Mouse (Mus musculus): Measurements from ENCODE around the gene Tm9sf4. TPM values are rescaled to one million over a fixed set of nuclear protein-coding genes. Genes with fewer than 3 reads are reported as not detected.

Tm9sf4 gene
- total and polyA plus RNA-seq, 2 experiments from 2014 or later: 61.4 to 80.0 TPM

DNA sequence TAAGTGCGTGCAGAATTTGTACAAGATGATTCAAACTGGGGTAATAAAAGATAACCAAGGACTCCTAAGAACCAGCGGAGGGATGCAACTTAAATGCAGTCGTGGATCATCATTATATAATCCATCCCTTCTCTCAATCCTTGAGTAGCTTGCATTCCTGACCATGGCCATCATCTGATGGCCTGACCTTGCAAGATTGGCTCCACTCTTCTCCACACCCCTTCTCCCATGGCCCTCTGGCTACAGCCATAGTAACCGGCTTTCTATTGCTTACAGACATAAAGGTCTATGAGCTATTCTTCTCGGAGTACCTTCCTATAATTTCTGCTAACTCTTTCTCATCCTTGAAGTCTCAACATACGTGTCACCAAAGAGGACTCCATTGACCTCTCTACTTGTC, 81.1 kb downstream of the Tm9sf4 start:
- Histone ChIP-seq H3K36me3 (ENCODE audit: insufficient read depth, low read length) (no peaks in the 10 kb centered on the region), H3K4me2 (ENCODE audit: low read depth, low read length) (peak overlapping the region; percentile 94), H3K9me3 (ENCODE audit: low read length) (no peaks in the 10 kb centered on the region), H3K4me3 (ENCODE audit: low read length) (peak overlapping the region; percentile 94), H3K27ac (0 out of 2 replicates have a peak overlapping the region, but pooled peaks have one; percentile 86), H3K27me3 (ENCODE audit: insufficient read depth, low read length) (no peaks in the 10 kb centered on the region), H3K9ac (replicated peaks; ENCODE audit: low read length) (peak overlapping the region; percentile 95; the same call in 1 of the 2 replicates), H3K4me1 (ENCODE audit: insufficient read depth, low read length) (peaks cover 20% of the 10 kb centered on the region)
- 66% methylated on average over 6 of the region's 6 CpGs for WGBS
- no peak for TF ChIP-seq CTCF (IDR thresholded peaks at IDR 0.05; ENCODE audit: low read depth)
- ATAC-seq: no peak
- no peak for DNase-seq (ENCODE audit: low spot score)

DNA sequence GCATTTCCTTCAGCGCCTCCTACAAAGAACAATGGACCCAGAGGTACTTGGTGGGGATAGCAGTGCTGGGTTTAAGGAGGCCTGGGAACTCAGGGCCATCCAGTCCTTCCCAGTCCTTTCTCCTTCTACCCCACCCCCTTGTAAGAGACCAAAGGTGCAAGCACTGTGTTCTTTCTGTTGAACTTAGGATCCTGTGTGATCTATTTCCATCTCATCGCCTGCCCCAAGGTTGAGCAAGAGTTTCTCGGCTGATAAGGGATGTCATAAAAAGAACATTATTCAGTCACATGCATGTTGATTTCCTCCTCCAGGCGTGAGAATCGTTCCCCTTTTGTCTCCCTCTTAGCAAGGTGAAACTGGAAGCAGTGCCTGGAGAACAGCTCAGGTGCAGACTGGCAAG, 88.6 kb downstream of the Tm9sf4 start:
- H3K9me3 ChIP-seq (ENCODE audit: low read length): no peaks in the 10 kb centered on the region
- peak overlapping the region; percentile 20; the same call in 1 of the 2 replicates for H3K27ac ChIP-seq
- DNase-seq (ENCODE audit: low spot score) (no peak), ATAC-seq (no peak)
- H3K4me3 ChIP-seq (ENCODE audit: low read length): no peak overlapping the region
- WGBS: 90% methylated on average over 5 of the region's 5 CpGs
- no peak overlapping the region for H3K4me2 ChIP-seq (ENCODE audit: low read depth, low read length)
- H3K4me1 ChIP-seq (ENCODE audit: insufficient read depth, low read length): no peaks in the 10 kb centered on the region
- H3K36me3 ChIP-seq (ENCODE audit: insufficient read depth, low read length): peaks cover 18% of the 10 kb centered on the region
- no peaks in the 10 kb centered on the region for H3K27me3 ChIP-seq (ENCODE audit: insufficient read depth, low read length)
- no peak overlapping the region for H3K9ac ChIP-seq (replicated peaks; ENCODE audit: low read length)
- no peak for TF ChIP-seq CTCF (IDR thresholded peaks at IDR 0.05; ENCODE audit: low read depth)

DNA sequence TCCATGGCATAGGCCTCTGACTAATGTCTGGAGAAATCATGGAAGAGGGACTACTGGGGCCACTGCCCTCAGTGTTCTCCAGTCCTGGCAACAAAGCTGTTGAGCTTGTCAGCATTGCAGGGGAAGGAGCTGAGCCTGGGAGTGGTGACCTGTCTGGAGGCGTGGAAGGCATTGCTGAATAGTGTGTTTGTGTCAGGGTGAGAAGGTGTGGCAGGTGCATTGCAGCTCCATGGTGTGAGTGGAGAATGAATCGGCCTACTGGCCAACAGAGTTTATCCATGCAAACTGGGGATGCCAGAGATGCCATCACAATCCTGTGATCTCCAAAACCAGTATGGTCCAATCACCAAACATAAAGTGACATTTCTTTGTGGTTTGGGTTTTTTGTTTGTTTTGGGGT, 95.5 kb downstream of the Tm9sf4 start:
- H3K27me3 ChIP-seq (ENCODE audit: insufficient read depth, low read length): no peaks in the 10 kb centered on the region
- H3K4me3 ChIP-seq (ENCODE audit: low read length): no peak overlapping the region
- peaks cover 7% of the 10 kb centered on the region; the same call in 1 of the 2 replicates for H3K36me3 ChIP-seq (ENCODE audit: insufficient read depth, low read length)
- no peaks in the 10 kb centered on the region for H3K4me1 ChIP-seq (ENCODE audit: insufficient read depth, low read length)
- no peaks in the 10 kb centered on the region for H3K9me3 ChIP-seq (ENCODE audit: low read length)
- DNase-seq (ENCODE audit: low spot score): no peak
- no peak for TF ChIP-seq CTCF (IDR thresholded peaks at IDR 0.05; ENCODE audit: low read depth)
- no peak overlapping the region for H3K4me2 ChIP-seq (ENCODE audit: low read depth, low read length)
- H3K9ac ChIP-seq (replicated peaks; ENCODE audit: low read length): no peak overlapping the region
- no peak overlapping the region for H3K27ac ChIP-seq
- ATAC-seq: no peak
- whole genome bisulfite sequencing: 95% methylated on average over 2 of the region's 2 CpGs

DNA sequence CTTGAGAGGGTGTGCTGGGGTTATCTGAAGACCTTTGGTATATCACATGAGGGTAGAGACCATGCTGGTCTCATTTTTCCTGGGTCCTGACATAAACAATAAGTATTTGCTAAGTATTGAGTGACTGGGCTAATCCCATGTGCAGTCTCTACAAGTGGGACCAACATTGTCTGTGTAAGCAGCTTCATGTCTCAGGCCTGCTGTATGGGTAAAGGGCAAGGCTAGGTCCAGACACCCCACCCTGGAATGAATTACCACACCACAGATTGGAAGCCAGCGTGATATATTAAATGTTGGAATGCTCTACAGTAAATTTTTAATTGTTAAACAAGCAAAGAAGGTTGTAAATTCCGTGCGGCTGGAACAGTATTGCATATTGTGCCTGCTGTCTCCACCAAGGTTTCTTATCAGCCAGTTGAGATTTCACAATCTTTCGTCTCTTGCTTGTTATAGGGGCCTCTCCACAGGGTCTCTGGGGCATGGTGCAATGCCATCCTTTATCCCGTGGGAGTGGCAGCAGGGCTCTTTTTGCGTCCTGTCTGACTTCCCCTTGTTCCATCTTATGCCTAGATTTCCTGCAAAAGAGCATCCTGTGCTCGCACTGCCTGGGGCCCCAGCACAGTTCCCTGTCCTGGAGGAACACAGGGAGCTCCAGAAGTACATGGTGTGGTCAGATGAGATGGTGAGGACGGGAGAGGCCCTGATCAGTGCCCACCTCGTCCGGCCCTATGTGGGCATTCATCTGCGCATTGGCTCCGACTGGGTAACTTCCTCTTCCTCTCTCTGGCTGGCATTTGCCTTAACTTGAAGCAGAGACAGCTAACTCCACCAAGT, 98.1 kb downstream of the Tm9sf4 start:
- H3K4me1 ChIP-seq (ENCODE audit: insufficient read depth, low read length): no peaks in the 10 kb centered on the region
- no peak for DNase-seq (ENCODE audit: low spot score)
- H3K36me3 ChIP-seq (ENCODE audit: insufficient read depth, low read length): peaks cover 7% of the 10 kb centered on the region; the same call in 1 of the 2 replicates
- no peaks in the 10 kb centered on the region for H3K9me3 ChIP-seq (ENCODE audit: low read length)
- H3K9ac ChIP-seq (replicated peaks; ENCODE audit: low read length): no peak overlapping the region
- 87% methylated on average over 12 of the region's 12 CpGs for WGBS
- ATAC-seq: no peak
- H3K4me2 ChIP-seq (ENCODE audit: low read depth, low read length): no peak overlapping the region
- H3K27ac ChIP-seq: no peak overlapping the region
- no peak overlapping the region for H3K4me3 ChIP-seq (ENCODE audit: low read length)
- no peak for TF ChIP-seq CTCF (IDR thresholded peaks at IDR 0.05; ENCODE audit: low read depth)
- no peaks in the 10 kb centered on the region for H3K27me3 ChIP-seq (ENCODE audit: insufficient read depth, low read length)

Other genes with a start within 250 kb of the Tm9sf4 start
- 0.14 and 0.58 TPM in 2 replicates for gene Mylk2, start 250.0 kb upstream of the Tm9sf4 start, total RNA-seq (2014; rRNA removed)
- gene Mylk2, start 250.0 kb upstream of the Tm9sf4 start, polyA plus RNA-seq (2015; fragmentation: Nextera tagmentation; extraction: Ambion mirVana): 0.08 and 0.20 TPM in 2 replicates
- gene Foxs1, start 228.1 kb upstream of the Tm9sf4 start, total RNA-seq (2014; rRNA removed): 2.5 and 5.0 TPM in 2 replicates
- gene Foxs1, start 228.1 kb upstream of the Tm9sf4 start, polyA plus RNA-seq (2015; fragmentation: Nextera tagmentation; extraction: Ambion mirVana): 2.8 TPM in 2 replicates
- gene Dusp15, start 209.6 kb upstream of the Tm9sf4 start, total RNA-seq (2014; rRNA removed): 32.0 and 47.0 TPM in 2 replicates
- 20.8 and 21.2 TPM in 2 replicates for gene Dusp15, start 209.6 kb upstream of the Tm9sf4 start, polyA plus RNA-seq (2015; fragmentation: Nextera tagmentation; extraction: Ambion mirVana)
- gene Ttll9, start 198.8 kb upstream of the Tm9sf4 start, total RNA-seq (2014; rRNA removed): 5.2 and 7.3 TPM in 2 replicates
- 5.9 and 6.5 TPM in 2 replicates for gene Ttll9, start 198.8 kb upstream of the Tm9sf4 start, polyA plus RNA-seq (2015; fragmentation: Nextera tagmentation; extraction: Ambion mirVana)
- gene Pdrg1, start 145.9 kb upstream of the Tm9sf4 start, total RNA-seq (2014; rRNA removed): 45.3 and 85.8 TPM in 2 replicates
- gene Pdrg1, start 145.9 kb upstream of the Tm9sf4 start, polyA plus RNA-seq (2015; fragmentation: Nextera tagmentation; extraction: Ambion mirVana): 221 and 224 TPM in 2 replicates
- gene Xkr7, start 129.5 kb upstream of the Tm9sf4 start, total RNA-seq (2014; rRNA removed): 65.0 and 74.1 TPM in 2 replicates
- gene Xkr7, start 129.5 kb upstream of the Tm9sf4 start, polyA plus RNA-seq (2015; fragmentation: Nextera tagmentation; extraction: Ambion mirVana): 1.5 and 1.6 TPM in 2 replicates
- 3.9 and 4.7 TPM in 2 replicates for gene Ccm2l, start 95.3 kb upstream of the Tm9sf4 start, total RNA-seq (2014; rRNA removed)
- gene Ccm2l, start 95.3 kb upstream of the Tm9sf4 start, polyA plus RNA-seq (2015; fragmentation: Nextera tagmentation; extraction: Ambion mirVana): 1.3 TPM in 2 replicates
- gene Hck, start 52.8 kb upstream of the Tm9sf4 start, total RNA-seq (2014; rRNA removed): 12.2 and 17.0 TPM in 2 replicates
- gene Hck, start 52.8 kb upstream of the Tm9sf4 start, polyA plus RNA-seq (2015; fragmentation: Nextera tagmentation; extraction: Ambion mirVana): 8.6 and 8.7 TPM in 2 replicates
- 30.1 and 33.0 TPM in 2 replicates for gene Tspyl3, start 64.1 kb downstream of the Tm9sf4 start, total RNA-seq (2014; rRNA removed)
- gene Tspyl3, start 64.1 kb downstream of the Tm9sf4 start, polyA plus RNA-seq (2015; fragmentation: Nextera tagmentation; extraction: Ambion mirVana): 39.9 and 42.4 TPM in 2 replicates
- 5.0 and 6.4 TPM in 2 replicates for gene Plagl2, start 80.1 kb downstream of the Tm9sf4 start, total RNA-seq (2014; rRNA removed)
- 2.3 and 2.4 TPM in 2 replicates for gene Plagl2, start 80.1 kb downstream of the Tm9sf4 start, polyA plus RNA-seq (2015; fragmentation: Nextera tagmentation; extraction: Ambion mirVana)
- 20.7 and 23.6 TPM in 2 replicates for gene Pofut1, start 80.2 kb downstream of the Tm9sf4 start, total RNA-seq (2014; rRNA removed)
- gene Pofut1, start 80.2 kb downstream of the Tm9sf4 start, polyA plus RNA-seq (2015; fragmentation: Nextera tagmentation; extraction: Ambion mirVana): 4.3 and 4.8 TPM in 2 replicates
- 38.1 and 42.3 TPM in 2 replicates for gene Kif3b, start 130.1 kb downstream of the Tm9sf4 start, total RNA-seq (2014; rRNA removed)
- 17.6 and 17.7 TPM in 2 replicates for gene Kif3b, start 130.1 kb downstream of the Tm9sf4 start, polyA plus RNA-seq (2015; fragmentation: Nextera tagmentation; extraction: Ambion mirVana)
- gene Asxl1, start 184.5 kb downstream of the Tm9sf4 start, total RNA-seq (2014; rRNA removed): 26.7 and 27.1 TPM in 2 replicates
- gene Asxl1, start 184.5 kb downstream of the Tm9sf4 start, polyA plus RNA-seq (2015; fragmentation: Nextera tagmentation; extraction: Ambion mirVana): 12.8 and 13.3 TPM in 2 replicates